Mouse (Mus musculus) heart, embryonic 14.5 days (tissue): ENCODE results near the gene Myo10. TPM values are rescaled to one million over a fixed set of nuclear protein-coding genes. Genes with fewer than 3 reads are reported as not detected.

Experiments used
- ATAC-seq: fragments of 200-750 bp; cut with Nextera tagmentation; 2 replicates; pipeline ENCODE4 v1.8.0; 2017; ENCODE audit warnings: low read depth, moderate TSS enrichment; ENCODE audit not compliant: insufficient number of reproducible peaks, insufficient read depth, low FRiP score
- H3K27ac ChIP-seq, 2 experiments: fragments of 200-500 bp in 1 of 2; fragments of 300-500 bp in 1 of 2; sonication (generic) in 1 of 2; replicated peaks in 1 of 2; 2 replicates each; pipeline ENCODE4 v1.5.1; 2012 to 2014; ENCODE audit warnings: low read depth in 2 of 2, low read length in 2 of 2, control low read depth in 1 of 2, mild to moderate bottlenecking in 1 of 2, mixed read lengths in 1 of 2; ENCODE audit not compliant: control insufficient read depth in 1 of 2, insufficient read depth in 1 of 2
- H3K27me3 ChIP-seq: fragments of 300-500 bp; sonication (generic); 2 replicates; pipeline ENCODE4 v1.6.1; 2014; ENCODE audit warnings: mild to moderate bottlenecking, low read length, control low read depth; ENCODE audit not compliant: control insufficient read depth, insufficient read depth
- H3K36me3 ChIP-seq: fragments of 300-500 bp; sonication (generic); 2 replicates; pipeline ENCODE4 v1.6.1; 2014; ENCODE audit warnings: mild to moderate bottlenecking, control low read depth, low read length, mixed read lengths; ENCODE audit not compliant: control insufficient read depth, insufficient read depth
- H3K4me1 ChIP-seq, 2 experiments: fragments of 200-500 bp in 1 of 2; fragments of 300-500 bp in 1 of 2; sonication (generic) in 1 of 2; 2 replicates each; pipeline ENCODE4 v1.6.1; 2012 to 2014; ENCODE audit warnings: low read length in 2 of 2, control low read depth in 1 of 2, mixed read lengths in 1 of 2; ENCODE audit not compliant: control insufficient read depth in 2 of 2, insufficient read depth in 2 of 2
- H3K4me2 ChIP-seq: fragments of 300-500 bp; sonication (generic); 2 replicates; pipeline ENCODE4 v1.6.1; 2014; ENCODE audit warnings: mild to moderate bottlenecking, low read length
- H3K4me3 ChIP-seq, 2 experiments: fragments of 200-500 bp in 1 of 2; fragments of 300-500 bp in 1 of 2; sonication (generic) in 1 of 2; 2 replicates each; pipeline ENCODE4 v1.5.1; 2012 to 2014; ENCODE audit warnings: low read length in 2 of 2, mild to moderate bottlenecking in 2 of 2, control low read depth in 1 of 2, low read depth in 1 of 2, moderate library complexity in 1 of 2; ENCODE audit not compliant: control insufficient read depth in 1 of 2, insufficient read depth in 1 of 2
- H3K9ac ChIP-seq: fragments of 300-500 bp; sonication (generic); 2 replicates; pipeline ENCODE4 v1.6.1; 2014; ENCODE audit warnings: mild to moderate bottlenecking, low read length
- H3K9me3 ChIP-seq: fragments of 300-500 bp; sonication (generic); 2 replicates; pipeline ENCODE4 v1.6.1; 2016; ENCODE audit warnings: low read length, control low read depth; ENCODE audit not compliant: control insufficient read depth
- WGBS: fragments of 180-500 bp; shearing (Covaris S2); extraction: QIAGEN DNeasy Blood & Tissue Kit; methylation state at CpG from one replicate; pipeline ENCODE4 v1.1.7; 2014; 5-methylcytosine and 5-hydroxymethylcytosine counted together
- polyA plus RNA-seq: library from polyadenylated mRNA; unstranded; fragments of >200 nt; fragmentation: Nextera tagmentation; extraction: Ambion mirVana; gene quantifications from 2 replicates; pipeline ENCODE4 v1.2.1, GENCODE M21; 2014

Gene Myo10
- polyA plus RNA-seq, result 12.6 and 14.7 TPM in 2 replicates

DNA sequence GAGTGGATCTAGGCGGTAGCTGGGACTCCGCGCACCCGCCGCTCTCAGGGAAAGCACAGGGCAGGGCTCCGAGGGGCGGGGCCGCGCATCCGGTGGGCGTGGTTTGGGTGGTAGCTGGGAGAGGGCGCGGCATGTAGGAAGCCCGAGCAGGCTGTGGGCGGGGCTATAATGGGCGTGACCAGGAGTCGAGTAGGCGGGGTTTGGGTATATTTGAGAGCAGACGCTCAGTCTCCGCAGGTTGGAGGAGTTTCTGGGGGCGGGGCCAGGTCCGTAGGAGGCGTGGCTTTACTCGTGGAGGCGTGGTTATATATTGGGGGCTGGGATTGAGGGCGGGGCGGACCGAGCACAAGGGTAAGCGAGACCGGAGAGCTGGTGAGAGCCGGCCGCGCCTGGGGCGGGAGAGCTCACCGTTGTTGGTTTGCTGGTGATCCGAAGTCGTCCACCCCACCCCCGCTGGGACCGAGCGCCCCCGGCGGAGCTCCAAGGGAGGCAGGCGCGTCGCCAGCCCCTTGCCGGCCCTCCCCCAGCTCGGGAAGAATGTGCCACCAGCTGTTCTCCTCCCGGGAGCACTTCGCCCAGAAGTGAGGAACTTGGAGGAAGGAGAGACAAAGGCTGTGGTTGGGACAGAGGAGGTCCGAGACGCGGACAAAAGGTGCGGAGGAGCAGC is at the start of gene Myo10:
TSS of gene Myo10 (plus strand) at position 326 of the 667 bp plus-strand sequence.
- peaks cover 10% of the 10 kb centered on the region; the same call in 1 of the 2 replicates for H3K27me3 ChIP-seq
- H3K9me3 ChIP-seq, result no peaks in the 10 kb centered on the region
- peak; percentile 94 for ATAC-seq
- H3K4me2 ChIP-seq, result peak within 1 kb of the TSS; percentile 88
- H3K27ac ChIP-seq, result peak within 1 kb of the TSS; percentile 75 to 76
- H3K4me3 ChIP-seq, result peak within 1 kb of the TSS; percentile 64 to 71
- H3K9ac ChIP-seq, result peak within 1 kb of the TSS; percentile 81
- under 1% methylated on average over 52 of the region's 53 CpGs for WGBS
- no peaks in the 10 kb centered on the region for H3K36me3 ChIP-seq
- H3K4me1 ChIP-seq, result peaks cover 6% of the 10 kb centered on the region in 2 experiments; a peak in 3 of 4 replicates

DNA sequence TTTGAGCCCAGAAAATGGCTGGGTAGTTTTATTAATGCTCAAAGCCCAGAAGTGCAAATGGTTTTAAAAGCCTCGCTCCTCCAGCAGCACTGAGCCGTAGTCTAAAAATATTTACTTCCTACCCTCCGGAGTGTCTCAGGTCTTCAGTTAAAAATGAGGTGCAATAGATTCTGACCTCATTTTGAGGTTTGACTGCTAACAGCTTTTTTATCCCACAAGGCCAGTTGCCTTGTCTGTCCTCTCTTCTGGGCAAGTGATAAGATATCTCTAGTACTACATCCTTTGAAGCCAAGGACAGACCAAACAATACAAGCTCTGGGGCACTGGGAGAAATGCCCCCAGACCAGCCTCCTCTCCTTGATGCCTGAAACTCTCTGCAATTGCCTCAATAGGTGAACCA is 49.2 kb upstream of the Myo10 start:
- Histone ChIP-seq H3K9ac (no peak overlapping the region), H3K4me1 (peaks cover 4 to 8% of the 10 kb centered on the region in 2 experiments; a peak in 3 of 4 replicates), H3K27ac (no peak overlapping the region), H3K27me3 (no peaks in the 10 kb centered on the region), H3K9me3 (no peaks in the 10 kb centered on the region), H3K4me2 (no peak overlapping the region), H3K4me3 (no peak overlapping the region), H3K36me3 (no peaks in the 10 kb centered on the region)
- ATAC-seq, result no peak
- WGBS, result 5% methylated on average over 3 of the region's 3 CpGs

DNA sequence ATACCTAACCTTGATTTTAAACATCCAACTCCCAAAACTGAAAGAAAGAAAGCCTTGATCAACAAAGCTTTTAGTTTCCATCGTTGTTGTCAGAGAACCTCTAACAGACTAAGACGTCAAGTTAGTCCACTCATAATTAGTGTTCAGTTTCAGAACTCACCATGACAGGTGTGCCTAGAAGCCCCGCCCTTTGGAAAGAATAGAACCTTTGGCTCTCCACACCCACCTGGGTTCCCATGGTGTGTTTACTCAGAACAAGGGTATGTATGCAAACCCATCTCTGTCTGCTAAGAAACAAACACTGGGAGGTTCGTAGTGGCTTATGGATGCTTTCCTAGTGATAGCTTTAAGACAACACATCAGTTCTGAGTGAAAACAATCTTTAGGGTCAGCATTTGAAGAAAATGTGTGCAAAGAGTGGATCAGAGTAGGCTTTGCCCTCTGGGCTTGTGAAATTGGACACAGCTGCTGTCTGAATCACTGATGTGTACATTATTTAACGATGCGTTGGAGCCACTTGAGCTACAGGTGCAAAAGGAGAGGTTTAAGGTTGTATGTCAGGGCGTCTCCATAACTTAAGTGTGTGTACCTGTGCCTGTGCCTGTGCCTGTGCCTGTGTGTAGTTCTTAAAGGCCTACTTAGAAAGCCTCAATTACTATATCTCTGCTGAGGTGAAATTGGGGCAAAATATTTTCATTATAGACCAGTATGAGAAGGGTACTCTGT is 48.3 kb upstream of the Myo10 start:
- H3K9me3 ChIP-seq, result no peaks in the 10 kb centered on the region
- H3K27ac ChIP-seq, result no peak overlapping the region
- H3K27me3 ChIP-seq, result no peaks in the 10 kb centered on the region
- H3K9ac ChIP-seq, result no peak overlapping the region
- no peaks in the 10 kb centered on the region for H3K36me3 ChIP-seq
- peaks cover 4 to 8% of the 10 kb centered on the region in 2 experiments; a peak in 3 of 4 replicates for H3K4me1 ChIP-seq
- no peak overlapping the region for H3K4me3 ChIP-seq
- no peak for ATAC-seq
- 86% methylated on average over 7 of the region's 7 CpGs for WGBS
- H3K4me2 ChIP-seq, result no peak overlapping the region

DNA sequence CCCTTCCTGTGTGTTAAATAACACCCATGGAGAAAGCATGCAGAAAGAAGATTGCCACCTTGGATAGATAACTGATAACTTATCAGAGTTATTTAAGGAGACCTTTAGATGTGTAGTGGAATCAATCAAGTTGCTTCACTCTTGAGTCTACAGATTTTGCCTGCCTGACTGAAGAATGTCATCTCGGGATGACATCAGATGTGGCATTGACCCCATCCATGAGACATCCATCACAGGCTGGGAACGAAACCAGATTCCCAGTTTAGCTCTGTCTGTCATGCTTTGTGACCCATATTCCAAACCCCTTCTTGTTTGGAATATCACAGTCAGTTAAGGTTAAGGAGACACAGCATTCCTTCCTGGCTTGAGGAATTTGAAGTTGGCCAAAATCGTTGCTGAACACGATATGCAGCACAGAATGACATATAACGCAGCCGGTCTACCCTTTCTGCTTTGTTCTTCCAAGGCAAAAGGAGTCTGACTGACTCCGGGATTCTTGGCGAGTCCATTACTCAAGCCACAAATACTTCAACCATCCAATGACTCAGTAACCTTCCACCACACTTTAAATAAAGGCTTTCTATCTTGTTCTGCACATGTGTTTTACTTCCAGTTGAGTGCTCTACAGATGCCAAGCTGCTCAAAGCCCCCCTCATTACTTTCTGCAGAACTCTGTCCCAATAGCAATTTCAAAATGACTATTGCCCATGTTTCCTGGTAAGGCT is 44.8 kb upstream of the Myo10 start:
- no peaks in the 10 kb centered on the region for H3K27me3 ChIP-seq
- H3K9ac ChIP-seq, result no peak overlapping the region
- ATAC-seq, result no peak
- H3K9me3 ChIP-seq, result no peaks in the 10 kb centered on the region
- no peaks in the 10 kb centered on the region for H3K36me3 ChIP-seq
- H3K27ac ChIP-seq, result no peak overlapping the region
- no peak overlapping the region for H3K4me3 ChIP-seq
- no peak overlapping the region for H3K4me2 ChIP-seq
- H3K4me1 ChIP-seq, result peaks cover 11 to 13% of the 10 kb centered on the region in 2 experiments
- 61% methylated on average over 8 of the region's 8 CpGs for WGBS

DNA sequence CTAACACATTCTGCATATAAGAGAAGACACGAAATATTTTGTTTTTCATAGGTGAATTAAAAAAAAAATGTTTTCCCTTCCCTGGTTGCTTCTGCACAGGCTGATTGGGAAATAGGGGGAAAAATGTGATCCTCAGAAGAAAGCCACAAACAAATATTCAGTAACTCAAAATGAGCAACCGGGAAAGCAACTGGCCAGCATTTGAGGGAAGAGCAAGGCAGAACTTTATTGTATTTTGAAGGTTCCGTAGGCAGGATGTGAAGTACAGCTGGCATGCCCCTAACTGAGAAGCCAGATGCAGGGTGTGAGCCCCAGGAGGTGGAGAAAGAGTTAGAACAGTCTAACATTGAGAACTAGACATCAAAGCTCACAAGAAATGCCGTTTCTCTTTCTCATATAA is 44.0 kb upstream of the Myo10 start:
- H3K27me3 ChIP-seq, result no peaks in the 10 kb centered on the region
- 79% methylated on average over 4 of the region's 4 CpGs for WGBS
- H3K4me2 ChIP-seq, result no peak overlapping the region

DNA sequence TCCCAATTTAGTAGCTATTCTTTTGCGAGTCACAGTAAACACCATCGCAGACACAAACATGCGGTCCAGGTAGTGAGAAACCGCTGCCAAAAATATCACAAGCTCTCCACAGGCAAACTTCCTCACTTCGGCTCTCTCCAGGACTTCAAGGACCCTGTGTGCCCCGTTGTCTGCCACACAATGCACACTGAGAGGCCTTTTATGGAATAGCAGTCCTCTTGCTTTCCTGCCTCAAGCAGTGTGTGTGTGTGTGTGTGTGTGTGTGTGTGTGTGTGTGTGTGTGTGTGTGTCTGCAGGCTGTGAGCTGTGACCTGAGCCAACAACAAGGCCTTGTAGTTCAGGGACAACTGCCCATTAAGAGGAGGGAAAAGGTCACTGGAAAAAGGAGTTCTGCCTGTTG is 41.6 kb upstream of the Myo10 start:
- WGBS, result 17% methylated on average over 6 of the region's 6 CpGs
- no peak overlapping the region for H3K4me2 ChIP-seq
- H3K27ac ChIP-seq, result no peak overlapping the region
- no peak overlapping the region for H3K9ac ChIP-seq
- ATAC-seq, result 0 out of 2 replicates have a peak, but pooled peaks have one; percentile 54
- peaks cover 8 to 9% of the 10 kb centered on the region in 2 experiments; a peak in 3 of 4 replicates for H3K4me1 ChIP-seq
- H3K36me3 ChIP-seq, result no peaks in the 10 kb centered on the region
- no peaks in the 10 kb centered on the region for H3K27me3 ChIP-seq
- H3K4me3 ChIP-seq, result no peak overlapping the region
- no peaks in the 10 kb centered on the region for H3K9me3 ChIP-seq

More for the DNA sequence above, 44.0 kb upstream of the Myo10 start:
- peaks cover 6 to 9% of the 10 kb centered on the region in 2 experiments for H3K4me1 ChIP-seq
- no peak for ATAC-seq
- H3K36me3 ChIP-seq, result no peaks in the 10 kb centered on the region
- no peak overlapping the region for H3K4me3 ChIP-seq
- H3K9ac ChIP-seq, result no peak overlapping the region
- no peaks in the 10 kb centered on the region for H3K9me3 ChIP-seq
- no peak overlapping the region for H3K27ac ChIP-seq

DNA sequence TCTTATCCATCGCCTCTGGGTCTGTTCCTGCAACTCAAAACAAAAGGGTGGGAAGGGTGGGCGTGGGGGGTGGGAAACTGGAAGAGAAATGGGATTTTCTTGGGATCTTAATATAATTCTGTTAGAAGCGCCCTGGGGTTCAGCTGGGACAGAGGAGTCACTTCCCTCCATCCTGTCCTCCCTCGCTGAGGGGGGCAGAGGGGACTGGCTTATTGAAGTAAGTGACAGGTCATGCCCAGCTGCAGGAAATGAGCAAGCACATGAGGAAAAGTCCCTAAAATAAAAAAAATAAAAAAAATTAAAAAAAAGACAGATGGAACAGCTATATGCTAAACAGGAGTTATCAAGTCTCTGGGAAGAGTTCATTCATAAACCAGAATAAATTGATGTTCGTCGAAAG is 40.3 kb upstream of the Myo10 start:
- Histone ChIP-seq H3K27ac (no peak overlapping the region), H3K27me3 (no peaks in the 10 kb centered on the region), H3K9me3 (no peaks in the 10 kb centered on the region), H3K4me1 (peaks cover 11 to 13% of the 10 kb centered on the region in 2 experiments), H3K36me3 (no peaks in the 10 kb centered on the region), H3K4me2 (no peak overlapping the region), H3K9ac (no peak overlapping the region), H3K4me3 (no peak overlapping the region)
- no peak for ATAC-seq
- 67% methylated on average over 6 of the region's 6 CpGs for WGBS
